Mouse (Mus musculus) heart, embryonic 14.5 days (tissue): ENCODE measurements at regions not wholly inside any gene's neighbourhood (a gene's known extent, or its start where the extent isn't known, plus 50 kb on each side); places are given as distances from the start of the nearest gene placed in this dataset.

Source experiments
- ATAC-seq: fragments of 200-750 bp; cut with Nextera tagmentation; 2 replicates; pipeline ENCODE4 v1.8.0; 2017; ENCODE audit warnings: low read depth, moderate TSS enrichment; ENCODE audit not compliant: insufficient number of reproducible peaks, insufficient read depth, low FRiP score
- H3K27ac ChIP-seq, 2 experiments: fragments of 200-500 bp in 1 of 2; fragments of 300-500 bp in 1 of 2; sonication (generic) in 1 of 2; replicated peaks in 1 of 2; 2 replicates each; pipeline ENCODE4 v1.5.1; 2012 to 2014; ENCODE audit warnings: low read depth in 2 of 2, low read length in 2 of 2, control low read depth in 1 of 2, mild to moderate bottlenecking in 1 of 2, mixed read lengths in 1 of 2; ENCODE audit not compliant: control insufficient read depth in 1 of 2, insufficient read depth in 1 of 2
- H3K27me3 ChIP-seq: fragments of 300-500 bp; sonication (generic); 2 replicates; pipeline ENCODE4 v1.6.1; 2014; ENCODE audit warnings: mild to moderate bottlenecking, low read length, control low read depth; ENCODE audit not compliant: control insufficient read depth, insufficient read depth
- H3K36me3 ChIP-seq: fragments of 300-500 bp; sonication (generic); 2 replicates; pipeline ENCODE4 v1.6.1; 2014; ENCODE audit warnings: mild to moderate bottlenecking, control low read depth, low read length, mixed read lengths; ENCODE audit not compliant: control insufficient read depth, insufficient read depth
- H3K4me1 ChIP-seq, 2 experiments: fragments of 200-500 bp in 1 of 2; fragments of 300-500 bp in 1 of 2; sonication (generic) in 1 of 2; 2 replicates each; pipeline ENCODE4 v1.6.1; 2012 to 2014; ENCODE audit warnings: low read length in 2 of 2, control low read depth in 1 of 2, mixed read lengths in 1 of 2; ENCODE audit not compliant: control insufficient read depth in 2 of 2, insufficient read depth in 2 of 2
- H3K4me2 ChIP-seq: fragments of 300-500 bp; sonication (generic); 2 replicates; pipeline ENCODE4 v1.6.1; 2014; ENCODE audit warnings: mild to moderate bottlenecking, low read length
- H3K4me3 ChIP-seq, 2 experiments: fragments of 200-500 bp in 1 of 2; fragments of 300-500 bp in 1 of 2; sonication (generic) in 1 of 2; 2 replicates each; pipeline ENCODE4 v1.5.1; 2012 to 2014; ENCODE audit warnings: low read length in 2 of 2, mild to moderate bottlenecking in 2 of 2, control low read depth in 1 of 2, low read depth in 1 of 2, moderate library complexity in 1 of 2; ENCODE audit not compliant: control insufficient read depth in 1 of 2, insufficient read depth in 1 of 2
- H3K9ac ChIP-seq: fragments of 300-500 bp; sonication (generic); 2 replicates; pipeline ENCODE4 v1.6.1; 2014; ENCODE audit warnings: mild to moderate bottlenecking, low read length
- H3K9me3 ChIP-seq: fragments of 300-500 bp; sonication (generic); 2 replicates; pipeline ENCODE4 v1.6.1; 2016; ENCODE audit warnings: low read length, control low read depth; ENCODE audit not compliant: control insufficient read depth
- WGBS: fragments of 180-500 bp; shearing (Covaris S2); extraction: QIAGEN DNeasy Blood & Tissue Kit; methylation state at CpG from one replicate; pipeline ENCODE4 v1.1.7; 2014; 5-methylcytosine and 5-hydroxymethylcytosine counted together

DNA sequence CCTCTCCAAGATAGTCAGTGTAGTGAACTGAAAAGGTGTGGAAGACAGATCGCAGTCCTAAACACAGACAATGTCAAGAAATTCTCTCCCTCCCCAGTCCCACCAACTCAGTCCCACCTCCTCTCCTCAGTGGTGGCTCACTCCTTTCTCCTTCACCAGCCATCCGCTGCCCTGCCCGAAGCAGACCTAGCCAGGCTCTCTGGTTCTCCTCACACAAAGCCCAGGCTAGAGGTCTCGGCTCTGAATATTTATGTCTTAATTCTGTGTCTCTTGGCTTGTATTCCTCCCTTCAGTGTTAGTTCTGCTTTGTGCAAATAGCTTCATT, 276.1 kb downstream of the Rngtt start:
- Histone ChIP-seq H3K9ac (peak overlapping the region; percentile 52; the same call in 1 of the 2 replicates), H3K9me3 (no peaks in the 10 kb centered on the region), H3K27me3 (peaks cover 23% of the 10 kb centered on the region; the same call in 1 of the 2 replicates), H3K4me1 (peaks cover 16% of the 10 kb centered on the region in 2 experiments), H3K4me2 (peak overlapping the region; percentile 68), H3K36me3 (no peaks in the 10 kb centered on the region), H3K27ac (no peak overlapping the region), H3K4me3 (no peak overlapping the region)
- ATAC-seq, result no peak
- 56% methylated on average over 4 of the region's 4 CpGs for WGBS

- no peak for ATAC-seq
- Histone ChIP-seq H3K36me3 (no peaks in the 10 kb centered on the region), H3K4me2 (peak overlapping the region; percentile 68), H3K4me3 (peak overlapping the region; percentile 25 to 27; a peak in 3 of 4 replicates), H3K9me3 (no peaks in the 10 kb centered on the region; the same call in 1 of the 2 replicates), H3K9ac (peak overlapping the region; percentile 52), H3K27ac (no peak overlapping the region; a peak in 1 of 4 replicates), H3K27me3 (peaks cover 23% of the 10 kb centered on the region; the same call in 1 of the 2 replicates), H3K4me1 (peaks cover 16% of the 10 kb centered on the region in 2 experiments)
- 6% methylated on average over 15 of the region's 15 CpGs for WGBS
Observed at GRCm38 (mm10) chr4:33586615-33587451, 276.7 kb downstream of the Rngtt start.

- H3K4me2 ChIP-seq, result peak overlapping the region; percentile 68
- no peak overlapping the region for H3K27ac ChIP-seq
- peaks cover 16% of the 10 kb centered on the region in 2 experiments for H3K4me1 ChIP-seq
- no peaks in the 10 kb centered on the region for H3K36me3 ChIP-seq
- no peak overlapping the region for H3K4me3 ChIP-seq
- peaks cover 18% of the 10 kb centered on the region; the same call in 1 of the 2 replicates for H3K27me3 ChIP-seq
- 16% methylated on average over 11 of the region's 11 CpGs for WGBS
- H3K9ac ChIP-seq, result no peak overlapping the region
- H3K9me3 ChIP-seq, result peaks cover 5% of the 10 kb centered on the region
- peak; percentile 32; the same call in 1 of the 2 replicates for ATAC-seq
Observed at GRCm38 (mm10) chr4:33587666-33588065, 277.6 kb downstream of the Rngtt start.

GRCm38 (mm10) chr4:33588127-33588526, 278.0 kb downstream of the Rngtt start:
- Histone ChIP-seq H3K27me3 (peaks cover 13% of the 10 kb centered on the region; the same call in 1 of the 2 replicates), H3K9me3 (peaks cover 5% of the 10 kb centered on the region), H3K4me1 (peaks cover 16% of the 10 kb centered on the region in 2 experiments), H3K36me3 (no peaks in the 10 kb centered on the region), H3K4me3 (no peak overlapping the region), H3K4me2 (peak overlapping the region; percentile 68; the same call in 1 of the 2 replicates), H3K27ac (no peak overlapping the region), H3K9ac (no peak overlapping the region)
- WGBS, result 69% methylated on average over 5 of the region's 5 CpGs
- no peak for ATAC-seq

- no peak for ATAC-seq
- no peak overlapping the region for H3K9ac ChIP-seq
- no peaks in the 10 kb centered on the region for H3K36me3 ChIP-seq
- WGBS, result 25% methylated on average over 8 of the region's 8 CpGs
- 0 out of 2 replicates have a peak overlapping the region, but pooled peaks have one; percentile 17 for H3K4me2 ChIP-seq
- peaks cover 16% of the 10 kb centered on the region in 2 experiments for H3K4me1 ChIP-seq
- peaks cover 5% of the 10 kb centered on the region for H3K9me3 ChIP-seq
- no peak overlapping the region for H3K4me3 ChIP-seq
- peaks cover 12% of the 10 kb centered on the region; the same call in 1 of the 2 replicates for H3K27me3 ChIP-seq
- H3K27ac ChIP-seq, result no peak overlapping the region
Observed at GRCm38 (mm10) chr4:33589207-33589606, 279.1 kb downstream of the Rngtt start.

GRCm38 (mm10) chr4:33594997-33595657, 285.0 kb downstream of the Rngtt start:
- Histone ChIP-seq H3K9me3 (peaks cover 5% of the 10 kb centered on the region), H3K4me3 (no peak overlapping the region), H3K27me3 (peaks cover 5% of the 10 kb centered on the region; the same call in 1 of the 2 replicates), H3K36me3 (no peaks in the 10 kb centered on the region), H3K4me2 (no peak overlapping the region), H3K9ac (no peak overlapping the region), H3K27ac (no peak overlapping the region), H3K4me1 (no peaks in the 10 kb centered on the region)
- WGBS, result 59% methylated on average over 11 of the region's 11 CpGs
- no peak for ATAC-seq

DNA sequence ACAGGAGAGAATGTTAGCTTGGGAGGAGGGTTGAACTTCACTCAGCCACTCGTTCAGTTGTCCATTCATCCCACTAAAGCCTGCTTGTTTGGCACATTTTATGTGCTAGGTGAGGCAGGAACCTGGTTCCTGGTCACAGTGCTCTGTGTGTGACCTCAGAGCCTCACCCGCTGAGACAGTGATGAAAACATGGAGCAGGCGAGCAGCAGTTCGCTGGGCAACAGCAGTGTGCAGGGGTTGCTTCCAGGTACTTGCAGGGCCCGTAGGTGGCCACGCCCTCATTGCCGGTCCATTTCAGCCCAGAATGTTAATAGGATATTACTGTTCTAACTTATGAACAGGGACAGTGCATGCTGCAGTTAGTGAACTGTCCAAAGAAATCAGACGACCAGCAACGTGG, 285.7 kb downstream of the Rngtt start:
- no peak overlapping the region for H3K9ac ChIP-seq
- H3K27ac ChIP-seq, result no peak overlapping the region
- peaks cover 5% of the 10 kb centered on the region; the same call in 1 of the 2 replicates for H3K27me3 ChIP-seq
- no peak overlapping the region for H3K4me3 ChIP-seq
- no peak for ATAC-seq
- peaks cover 5% of the 10 kb centered on the region for H3K9me3 ChIP-seq
- H3K4me1 ChIP-seq, result no peaks in the 10 kb centered on the region
- H3K4me2 ChIP-seq, result no peak overlapping the region
- WGBS, result 79% methylated on average over 9 of the region's 9 CpGs
- H3K36me3 ChIP-seq, result no peaks in the 10 kb centered on the region
